Mouse (Mus musculus): ENCODE results near the gene Slc4a10.
A peak's percentile ranks its signal among the peaks of the same experiment; 100 is the strongest.
"Not testable (repeated sequence)": the region's sequence is repeated elsewhere in the genome, so short reads cannot be mapped to it uniquely, and the experiment has no call there.

Gene Slc4a10

DNA sequence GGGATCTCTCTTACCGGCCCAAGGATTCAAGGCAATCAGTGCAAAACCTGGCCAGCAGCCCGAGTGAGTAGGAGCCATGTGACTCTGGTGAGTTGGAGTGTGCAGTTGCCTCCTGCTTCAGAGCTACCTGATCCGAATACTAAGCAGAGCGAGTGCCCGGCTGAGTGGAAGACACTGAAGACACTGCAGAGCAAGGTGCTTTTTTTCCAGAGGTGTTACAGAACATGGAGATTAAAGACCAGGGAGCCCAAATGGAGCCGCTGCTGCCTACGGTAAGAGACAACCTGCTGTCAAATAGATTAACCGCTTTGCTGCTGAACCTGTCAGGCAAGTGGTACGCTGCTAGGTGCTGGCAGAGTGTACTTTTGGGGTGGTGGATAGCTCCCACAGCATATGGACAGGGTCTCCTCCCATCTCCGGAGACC, at the start of gene Slc4a10:
Gene Slc4a10, plus strand, starts transcription at position 42 of the 425 bp plus-strand sequence.
- DNase-seq = peak; percentile 83 to 85

DNA sequence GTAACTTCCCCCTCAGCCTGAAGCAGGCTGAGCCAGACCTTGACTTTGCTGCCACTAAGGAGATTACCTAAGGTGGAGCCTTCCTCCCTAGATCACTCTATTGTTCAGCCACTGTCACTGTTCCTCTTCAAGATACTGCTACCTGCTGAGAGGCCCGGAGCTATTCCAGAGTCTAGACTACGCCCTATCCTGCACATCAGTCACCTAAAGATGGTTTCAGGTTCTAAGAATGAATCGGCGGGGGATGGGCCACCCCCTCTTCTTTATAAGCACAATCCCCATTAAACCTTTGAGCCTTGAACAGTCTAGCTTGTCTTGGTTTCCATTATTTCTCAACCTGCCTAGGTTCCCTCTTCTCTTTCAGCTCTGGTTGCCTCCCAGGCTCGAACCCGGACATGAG, 45.0 kb upstream of the Slc4a10 start:
- DNase-seq = not testable (repeated sequence)

DNA sequence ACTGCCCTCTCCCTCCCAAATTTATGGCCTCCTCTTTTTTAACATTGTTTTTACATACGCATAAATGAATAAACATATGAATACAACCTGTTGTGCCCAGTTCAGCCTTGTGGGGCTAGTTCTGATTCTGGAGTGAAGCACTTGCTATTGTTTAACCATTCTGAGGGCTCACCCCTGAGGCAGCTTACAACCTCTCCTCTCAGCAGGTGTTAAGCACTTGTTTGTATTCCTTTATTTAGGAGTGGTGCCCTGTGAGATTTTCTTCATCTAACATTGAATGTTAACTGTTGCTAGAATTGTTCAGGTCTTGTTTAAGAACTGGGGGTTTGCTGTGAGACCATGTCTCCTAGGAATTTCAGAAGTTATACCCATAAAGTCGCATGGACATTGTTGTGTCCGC, 28.1 kb upstream of the Slc4a10 start:
- no peak for DNase-seq

DNA sequence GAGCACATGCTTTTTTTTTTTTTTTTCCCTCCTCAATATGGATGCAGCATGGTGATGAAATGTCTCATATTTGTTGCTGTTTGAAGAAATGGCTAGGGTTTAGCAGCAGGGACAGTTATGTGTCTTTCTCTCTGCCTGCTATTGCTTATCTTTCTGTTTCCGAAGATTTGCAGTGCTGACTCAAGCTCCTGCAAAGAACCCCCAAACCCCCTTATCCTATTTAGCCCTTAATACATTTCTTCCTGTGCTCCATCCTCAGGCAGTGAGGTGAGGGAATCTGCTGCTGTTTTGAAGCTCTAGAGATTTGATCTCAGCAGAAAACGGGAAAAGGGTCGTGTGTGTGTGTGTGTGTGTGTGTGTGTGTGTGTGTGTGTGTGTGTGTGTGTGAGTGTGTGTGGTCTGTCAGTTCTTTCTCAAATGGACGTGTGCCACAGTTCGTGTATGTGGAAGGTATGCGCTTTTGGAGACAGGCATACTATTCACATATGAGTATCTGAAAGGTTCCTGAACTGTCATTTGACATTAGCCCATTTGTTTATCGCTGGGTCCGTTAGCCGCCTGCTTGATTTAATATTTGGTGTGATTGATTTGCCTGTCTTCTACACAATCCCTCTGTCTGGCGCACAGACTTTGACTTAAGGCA, 720 bp downstream of the Slc4a10 start:
- DNase-seq = no peak

DNA sequence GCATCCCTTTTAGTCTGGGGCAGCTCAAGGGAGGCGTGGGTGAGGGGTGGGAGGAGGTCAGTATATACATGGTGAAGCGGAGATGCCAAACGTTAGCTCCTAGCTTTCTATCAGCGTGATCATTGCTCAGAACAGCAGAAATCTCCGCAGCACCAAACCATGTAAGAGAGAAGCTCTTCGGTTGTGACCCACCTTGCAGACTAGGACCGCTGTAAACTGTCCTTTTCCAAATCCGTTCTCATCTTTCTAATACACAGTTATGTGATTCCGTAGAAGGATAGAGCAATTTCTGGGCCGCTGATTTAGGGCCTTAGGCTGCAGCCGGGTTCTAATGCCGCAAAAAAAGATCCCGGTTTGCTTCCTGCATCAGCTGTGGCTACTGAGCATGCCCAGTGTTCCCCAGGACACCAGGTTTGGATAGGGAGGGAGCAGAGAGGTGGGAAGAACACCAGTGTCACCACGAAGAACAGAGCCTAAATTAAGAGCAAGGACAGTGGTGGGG, 1.3 kb downstream of the Slc4a10 start:
- peak; percentile 84 to 90 for DNase-seq

DNA sequence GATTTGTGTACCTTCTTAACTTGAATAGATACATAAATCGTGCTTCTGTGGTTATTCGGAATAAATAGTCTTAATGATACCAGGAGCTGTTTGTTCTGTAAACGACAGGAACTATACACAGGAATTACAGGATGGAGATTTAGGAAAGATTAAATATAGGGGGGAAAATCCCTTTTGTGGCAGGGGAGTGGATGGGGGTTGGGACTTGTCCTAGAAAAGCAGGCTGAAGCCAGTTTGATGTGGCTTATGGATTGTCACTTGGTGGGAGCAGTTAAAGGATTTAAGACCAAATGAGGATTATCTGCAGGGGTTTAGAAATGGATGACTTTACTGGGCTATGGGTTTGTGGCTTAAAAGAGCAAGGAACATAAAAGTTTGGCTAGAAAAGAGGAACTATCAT, 1.9 kb downstream of the Slc4a10 start:
- DNase-seq = peak; percentile 15 to 30

DNA sequence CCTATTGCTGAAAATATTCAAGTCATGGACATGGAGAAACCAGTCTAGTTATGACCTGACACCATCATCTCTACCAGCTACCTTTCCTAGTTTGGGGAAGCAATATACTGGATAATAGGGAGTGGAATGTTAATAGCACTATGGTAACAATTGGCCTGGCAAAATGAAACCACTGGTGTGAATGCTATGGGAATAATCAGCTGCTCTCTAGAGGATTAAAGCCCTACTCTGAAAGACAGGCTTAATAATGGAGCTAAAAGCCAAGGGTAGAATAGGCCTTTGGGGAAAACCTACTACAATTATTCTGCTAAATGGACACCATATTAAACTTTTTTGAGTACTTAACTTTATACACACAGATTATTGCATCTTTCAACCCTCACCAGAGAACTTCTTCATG, 30.2 kb downstream of the Slc4a10 start:
- no peak for DNase-seq

DNA sequence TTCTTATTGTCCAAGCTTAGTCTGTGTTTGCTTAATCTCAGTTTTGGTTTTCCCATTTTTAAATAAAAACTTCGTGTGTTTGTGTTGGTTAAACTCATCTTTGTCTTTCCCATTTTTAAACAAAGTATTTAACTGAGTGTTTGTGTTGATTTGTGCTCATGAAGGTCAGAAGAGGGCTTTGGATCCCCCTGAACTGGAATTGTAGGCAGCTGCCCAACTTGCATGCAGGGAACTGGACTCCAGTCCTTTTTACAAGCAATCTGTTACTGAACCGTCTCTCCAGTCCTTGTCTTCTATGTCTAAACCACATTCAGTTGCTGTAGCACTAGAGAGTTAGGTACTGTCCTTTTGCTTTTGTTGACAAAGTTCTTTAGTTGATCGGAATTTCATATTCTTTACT, 41.3 kb downstream of the Slc4a10 start:
- DNase-seq = peak in 1 of 2 experiments; percentile 22

DNA sequence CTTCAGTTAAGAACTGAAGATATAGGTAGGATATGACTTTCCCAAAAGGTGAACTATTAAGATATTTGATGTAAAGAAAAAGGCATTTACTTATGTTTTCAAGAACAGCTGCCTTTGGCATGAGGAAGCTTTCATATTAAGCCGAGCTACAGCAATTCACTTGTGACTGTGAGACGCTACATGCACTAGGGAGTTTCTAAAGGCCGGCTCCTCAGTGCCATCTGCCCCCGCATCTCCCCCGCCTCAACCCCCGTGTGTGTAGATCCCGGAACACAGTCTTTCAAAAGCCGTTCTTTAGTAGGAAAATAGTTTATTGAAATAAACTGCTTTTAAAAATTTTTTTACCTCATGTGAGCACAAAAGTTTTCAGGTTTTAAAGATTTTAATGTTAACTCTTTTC, 42.5 kb downstream of the Slc4a10 start:
- no peak for DNase-seq

DNA sequence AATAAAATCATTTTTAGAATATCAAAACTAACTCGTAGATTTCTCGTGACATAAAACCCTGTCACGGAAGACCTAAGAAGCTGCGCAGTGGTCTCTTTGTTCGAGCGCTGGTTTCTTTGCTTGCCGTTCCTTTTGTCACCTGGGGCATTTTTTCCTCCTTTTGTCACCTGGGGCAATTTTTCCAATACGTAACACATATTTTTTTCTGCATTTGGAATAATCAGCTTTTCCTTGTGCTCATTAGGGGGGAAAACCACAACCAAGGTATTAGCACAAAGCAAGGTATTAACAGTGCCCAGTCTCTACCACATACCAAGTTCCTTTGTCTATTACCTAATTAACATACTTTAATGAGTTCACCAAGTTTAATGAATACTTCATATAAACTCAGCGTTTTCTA, 42.9 kb downstream of the Slc4a10 start:
- no peak for DNase-seq

DNA sequence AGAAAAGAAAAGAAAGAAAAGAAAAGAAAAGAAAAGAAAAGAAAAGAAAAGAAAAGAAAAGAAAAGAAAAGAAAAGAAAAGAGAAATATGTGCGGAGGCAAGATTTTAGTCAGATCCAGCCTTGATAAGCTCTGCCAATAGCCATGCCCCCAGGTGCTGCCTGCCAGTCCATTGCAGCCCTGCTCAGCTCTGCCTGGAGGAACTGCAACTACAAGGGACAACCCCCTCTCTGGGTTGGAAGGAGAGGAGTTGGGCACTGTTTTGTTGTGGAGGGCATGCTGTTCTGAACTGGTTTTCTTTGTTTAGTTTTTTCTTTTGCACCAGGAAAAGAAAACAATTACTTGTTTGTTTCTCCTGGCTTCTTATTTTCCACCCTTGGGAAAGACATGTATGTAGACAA, 54.3 kb downstream of the Slc4a10 start:
- DNase-seq = no peak

DNA sequence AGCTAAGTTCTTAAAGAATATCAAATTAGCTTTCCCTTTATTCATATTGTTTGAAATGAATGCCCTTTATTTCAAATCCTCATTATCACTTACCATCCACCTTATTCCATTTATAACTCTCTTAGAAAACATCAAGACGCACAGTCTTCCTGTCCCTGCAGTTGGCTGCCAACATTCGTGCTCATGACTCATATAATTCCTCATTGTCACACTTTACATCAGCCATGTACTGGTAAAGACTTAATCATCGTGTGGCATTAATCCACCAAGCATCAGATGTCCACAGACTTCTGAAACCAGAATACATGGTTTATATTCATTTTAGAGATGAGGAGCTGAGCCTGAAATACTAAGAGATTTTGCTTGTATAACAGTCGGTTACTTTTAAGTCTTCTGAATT, 69.1 kb downstream of the Slc4a10 start:
- DNase-seq = peak in 1 of 2 experiments; percentile 32

DNA sequence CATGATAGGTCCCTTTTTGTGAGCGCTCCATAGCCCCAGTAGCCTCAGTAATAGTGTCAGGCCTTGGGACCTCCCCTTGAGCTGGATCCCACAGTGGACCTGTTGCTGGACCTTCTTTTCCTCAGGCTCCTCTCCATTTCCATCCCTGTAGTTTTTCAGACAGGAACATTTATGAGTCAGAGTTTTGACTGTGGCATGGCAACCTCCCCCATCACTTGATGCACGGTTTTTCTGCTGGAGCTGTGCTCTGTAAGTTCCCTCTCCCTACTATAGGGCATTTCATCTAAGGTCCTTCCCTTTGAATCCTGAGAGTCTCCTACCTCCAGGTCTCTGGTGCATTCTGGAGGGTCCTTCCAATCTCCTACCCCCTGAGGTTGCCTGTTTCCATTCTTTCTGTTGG, 83.7 kb downstream of the Slc4a10 start:
- DNase-seq = no peak

DNA sequence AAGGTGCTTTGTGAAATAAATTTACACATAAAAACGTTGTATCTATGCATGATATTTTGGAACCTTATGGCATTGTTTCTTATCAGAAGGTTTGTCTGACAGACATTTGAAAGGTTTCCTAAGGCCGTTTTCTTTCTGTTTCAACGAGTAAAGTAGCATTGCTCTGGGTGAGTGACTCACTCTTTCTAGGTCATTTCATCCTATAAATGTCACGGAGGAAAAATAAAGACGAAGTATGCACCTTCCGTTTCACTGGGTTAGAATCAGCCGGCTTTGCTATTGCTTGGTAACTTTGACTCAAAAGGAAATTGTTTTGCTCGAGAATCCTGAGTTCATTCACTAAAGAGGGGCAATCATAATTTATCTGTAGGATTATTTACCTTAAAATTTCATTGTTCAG, 88.6 kb downstream of the Slc4a10 start:
- no peak for DNase-seq

DNA sequence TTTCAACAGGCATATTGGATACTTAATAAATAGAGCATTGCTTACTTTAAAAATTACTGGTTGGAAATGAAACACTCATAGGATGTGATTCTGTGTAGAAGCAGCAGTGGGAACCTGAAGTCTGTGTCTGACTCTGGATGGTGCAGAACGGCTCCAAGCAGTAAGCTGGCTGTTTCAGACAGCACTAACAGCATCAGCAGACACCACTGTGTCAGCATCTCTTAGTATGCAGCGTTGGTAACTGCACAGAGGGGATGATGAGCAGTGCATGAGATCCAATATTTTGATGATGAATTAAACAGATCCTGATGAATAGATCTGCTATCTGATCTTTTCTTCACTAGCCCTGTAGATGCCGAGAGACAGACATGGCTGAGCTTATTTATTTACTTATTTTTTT, 101.4 kb downstream of the Slc4a10 start:
- DNase-seq = no peak

DNA sequence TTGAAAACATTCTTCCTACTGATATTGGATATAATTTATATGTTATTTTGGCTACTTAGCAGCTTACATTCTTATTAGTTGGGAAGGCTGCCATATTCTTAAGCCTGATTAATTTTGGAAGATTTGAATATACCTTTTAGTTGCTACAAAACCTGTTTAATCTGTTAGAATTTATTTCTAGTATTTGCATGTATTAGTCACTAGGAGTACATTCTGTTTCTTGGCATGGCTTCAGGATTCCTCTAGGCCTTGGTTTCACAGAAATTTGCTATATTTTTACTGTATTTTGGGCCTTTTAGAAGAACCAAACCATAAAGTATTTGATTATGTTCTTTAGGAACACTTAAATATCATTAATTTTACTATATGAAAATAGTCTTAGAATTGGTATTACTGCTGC, 103.2 kb downstream of the Slc4a10 start:
- no peak for DNase-seq

DNA sequence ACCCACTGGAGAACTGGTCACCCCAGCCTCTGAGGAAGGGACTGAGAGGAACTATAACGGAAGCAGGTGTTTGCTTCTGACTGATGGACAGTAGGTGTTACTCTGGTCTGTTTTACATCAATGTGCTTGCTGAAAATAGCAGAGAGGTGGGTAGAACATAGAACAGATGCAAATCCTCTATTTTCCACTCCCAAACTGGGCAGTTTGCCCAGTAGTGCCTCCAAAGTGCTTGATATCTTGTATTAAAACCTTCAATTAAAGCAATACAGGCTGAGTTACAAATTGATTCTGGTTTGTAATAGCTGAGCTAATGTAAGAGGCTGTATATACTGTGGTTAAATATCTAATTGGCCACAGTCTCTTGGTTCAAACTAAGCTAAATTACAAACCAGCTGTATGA, 104.6 kb downstream of the Slc4a10 start:
- DNase-seq = peak in 1 of 2 experiments; percentile 13

DNA sequence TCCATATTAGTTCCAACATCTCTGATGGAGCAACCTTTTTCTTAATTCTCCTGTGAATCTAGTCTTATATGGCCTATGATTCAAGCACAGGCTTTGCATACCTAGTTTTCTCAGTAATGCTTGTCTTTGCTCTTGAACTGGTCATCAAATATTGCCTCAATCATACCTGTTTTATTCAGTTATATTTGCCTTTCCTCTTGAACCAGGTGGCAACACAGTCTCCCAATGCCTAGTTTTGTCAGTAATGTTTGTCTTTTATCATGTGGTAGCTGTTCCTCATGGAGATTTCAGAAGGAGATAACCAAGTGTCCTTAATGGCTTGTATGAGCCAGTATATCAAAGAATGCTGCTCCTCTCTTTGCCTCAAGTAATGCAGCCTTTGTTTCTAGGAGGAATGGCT, 163.8 kb downstream of the Slc4a10 start:
- DNase-seq = no peak

DNA sequence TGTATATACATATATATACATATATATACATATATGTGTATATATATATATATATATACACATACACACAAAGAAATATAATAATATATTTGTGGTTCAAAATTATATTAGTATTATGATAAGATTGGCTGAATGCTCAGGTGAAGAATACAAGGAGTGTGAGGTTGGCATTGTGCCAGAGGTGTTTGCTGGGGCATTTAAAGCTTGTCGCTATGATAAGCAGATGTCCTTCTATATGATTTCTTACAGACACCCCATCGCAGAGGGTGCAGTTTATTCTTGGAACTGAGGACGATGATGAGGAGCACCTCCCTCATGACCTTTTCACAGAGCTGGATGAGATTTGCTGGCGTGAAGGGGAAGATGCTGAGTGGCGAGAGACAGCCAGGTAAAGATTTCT, 164.8 kb downstream of the Slc4a10 start:
- DNase-seq = peak; percentile 23 to 56

DNA sequence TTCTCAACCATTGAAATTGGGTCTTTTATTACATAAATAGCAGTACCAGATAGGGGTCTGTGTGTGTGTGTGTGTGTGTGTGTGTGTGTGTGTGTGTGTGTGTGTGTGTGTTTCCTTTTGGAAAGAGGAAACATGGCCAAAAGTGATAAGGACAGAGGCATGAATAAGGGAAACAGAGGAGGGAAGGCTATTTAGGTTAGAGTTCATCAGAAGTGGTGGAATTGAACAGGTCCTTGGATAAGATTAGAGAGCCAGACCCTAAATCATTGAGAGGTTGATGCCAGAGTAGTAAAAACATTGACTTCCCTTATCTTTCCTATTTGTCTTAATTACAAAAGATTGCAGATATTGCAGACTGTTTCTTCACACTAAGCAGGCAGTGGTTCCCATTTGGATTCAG, 181.3 kb downstream of the Slc4a10 start:
- DNase-seq = no peak

DNA sequence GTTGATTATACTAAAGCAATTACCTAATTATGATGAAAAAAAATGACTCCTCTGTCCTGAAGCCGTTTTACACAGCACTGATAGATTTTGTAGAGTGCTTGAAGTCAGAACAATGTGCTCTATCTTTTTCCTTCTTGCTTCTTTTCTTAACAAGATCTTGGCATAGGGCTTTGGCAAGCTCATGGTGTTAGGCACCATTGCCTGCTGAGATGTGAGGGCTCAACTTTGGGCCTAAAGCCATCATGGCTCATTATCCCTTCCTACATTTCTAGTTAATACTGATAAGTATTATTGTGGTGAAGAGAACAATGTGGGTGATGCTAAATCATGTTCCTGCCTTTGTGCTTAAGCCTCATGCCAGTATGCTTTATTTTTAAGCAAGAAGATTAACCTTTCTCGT, 185.0 kb downstream of the Slc4a10 start:
- DNase-seq = no peak

DNA sequence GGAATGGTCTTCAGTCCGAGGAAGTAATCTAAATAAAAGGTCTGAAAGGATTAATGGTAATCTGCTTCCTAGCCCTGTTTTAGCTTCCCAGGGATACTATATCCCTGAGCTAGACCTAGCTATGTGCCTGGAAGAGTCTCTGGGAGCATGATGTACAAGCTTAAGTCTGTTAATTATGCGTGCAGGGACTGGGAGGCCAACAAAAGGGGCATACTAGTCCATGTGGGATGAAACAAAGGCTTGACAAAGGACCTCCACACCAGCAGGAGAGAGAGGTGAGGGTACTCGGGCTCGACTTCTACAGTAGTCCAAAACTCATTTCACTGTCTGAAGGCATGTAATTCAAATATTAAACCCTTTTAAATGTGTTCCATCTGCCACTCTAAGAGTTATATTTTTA, 197.9 kb downstream of the Slc4a10 start:
- no peak for DNase-seq

DNA sequence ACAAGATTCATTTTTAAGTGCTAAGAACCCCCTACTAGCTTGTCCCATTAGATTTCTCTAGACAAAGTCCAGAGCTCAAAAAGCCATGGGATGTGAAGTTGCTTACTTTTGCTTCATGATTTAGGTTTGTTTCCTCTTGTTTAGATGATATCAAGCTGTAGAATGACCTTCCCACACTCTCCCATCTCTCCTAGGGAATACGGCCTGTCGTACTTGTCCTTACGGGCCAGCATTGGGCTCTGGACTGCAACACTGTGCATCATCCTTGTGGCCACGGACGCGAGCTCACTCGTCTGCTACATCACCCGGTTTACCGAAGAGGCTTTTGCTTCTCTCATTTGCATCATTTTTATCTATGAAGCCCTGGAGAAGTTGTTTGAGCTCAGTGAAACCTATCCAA, 222.2 kb downstream of the Slc4a10 start:
- no peak for DNase-seq

DNA sequence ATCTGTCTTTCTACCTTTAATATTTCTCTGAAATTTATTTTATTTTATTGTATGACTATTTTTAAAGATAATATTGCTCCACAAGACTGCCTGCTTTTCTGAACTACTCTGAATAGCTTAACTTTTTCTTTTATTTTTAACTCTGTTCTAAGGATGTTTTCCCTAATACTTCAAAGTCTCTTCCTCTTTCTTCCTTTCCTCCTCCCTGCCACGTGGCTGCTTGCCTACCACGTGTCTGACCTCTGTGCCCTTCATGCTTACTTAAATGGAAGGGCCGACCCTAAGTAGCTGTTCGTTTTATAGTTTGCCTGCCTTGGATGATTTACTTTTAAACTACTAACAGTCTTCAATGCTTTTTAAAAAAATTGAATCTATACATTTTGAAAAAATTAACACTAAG, 225.6 kb downstream of the Slc4a10 start:
- no peak for DNase-seq

DNA sequence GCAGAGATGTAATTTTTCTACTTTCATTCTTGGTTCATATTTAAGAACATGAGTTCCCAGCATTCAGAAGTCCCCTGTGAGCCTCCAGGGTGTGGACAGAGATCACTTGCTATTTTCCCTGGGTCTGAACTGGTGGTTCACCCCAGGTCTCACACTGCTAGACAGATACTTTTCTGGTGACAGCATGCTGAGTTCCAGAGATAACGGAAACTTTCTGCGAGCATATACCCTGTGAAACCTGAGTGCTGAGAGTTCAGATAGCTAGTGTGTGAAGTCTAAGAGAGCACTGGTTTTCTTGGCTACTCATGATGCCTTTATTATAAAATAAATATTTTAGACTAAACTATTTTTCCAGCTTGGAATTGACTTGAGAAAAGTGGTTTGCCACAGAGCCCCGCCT, 232.5 kb downstream of the Slc4a10 start:
- no peak for DNase-seq

All from cerebellum, adult 18-20 months (tissue).